Mouse (Mus musculus): Measurements from ENCODE around the gene Olfr1447. TPM values are rescaled to one million over a fixed set of nuclear protein-coding genes. Genes with fewer than 3 reads are reported as not detected.

Olfr1447 gene
- total RNA-seq (2014; fragmentation: Nextera tagmentation) (not detected in 2 replicates), total RNA-seq (2017) (not detected in 2 replicates)

- no peak for ATAC-seq (replicated peaks; ENCODE audit: low FRiP score, low TSS enrichment, poor library complexity, severe bottlenecking)
These were observed at the start of gene Olfr1447 for GRCm38 (mm10) chr19:12903643-12904042. Gene Olfr1447 (minus strand): TSS chr19:12903743.

DNA sequence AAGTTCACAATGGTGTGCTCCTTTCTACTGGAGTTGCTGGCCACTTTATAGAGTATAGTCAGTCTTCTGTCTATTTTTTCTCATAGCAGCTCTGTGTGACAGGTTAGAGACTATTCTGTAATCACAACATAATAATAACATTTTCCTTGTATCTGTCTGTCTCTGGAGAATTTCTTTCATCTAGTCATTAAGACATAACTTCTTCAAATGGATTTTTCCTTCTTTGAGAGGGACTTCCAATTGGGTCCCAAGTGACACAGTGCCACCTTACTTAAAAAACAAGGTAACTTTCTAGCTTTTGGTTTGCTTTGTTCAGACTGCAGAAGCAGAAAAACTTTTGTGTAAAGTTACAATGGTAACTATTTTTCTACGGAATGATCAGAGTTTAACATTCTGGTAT, 46.4 kb upstream of the Olfr1447 start, which contains the start of gene Olfr1450:
Olfr1450 (plus strand) TSS at position 301 of the 400 bp plus-strand sequence.
- no peak for ATAC-seq (replicated peaks; ENCODE audit: low FRiP score, low TSS enrichment, poor library complexity, severe bottlenecking)

- no peak for ATAC-seq (replicated peaks; ENCODE audit: low FRiP score, low TSS enrichment, poor library complexity, severe bottlenecking)
These were observed 27.0 kb upstream of the Olfr1447 start, which contains the start of gene Olfr1449 for GRCm38 (mm10) chr19:12930540-12930939. Gene Olfr1449 (plus strand): TSS chr19:12930840.

DNA sequence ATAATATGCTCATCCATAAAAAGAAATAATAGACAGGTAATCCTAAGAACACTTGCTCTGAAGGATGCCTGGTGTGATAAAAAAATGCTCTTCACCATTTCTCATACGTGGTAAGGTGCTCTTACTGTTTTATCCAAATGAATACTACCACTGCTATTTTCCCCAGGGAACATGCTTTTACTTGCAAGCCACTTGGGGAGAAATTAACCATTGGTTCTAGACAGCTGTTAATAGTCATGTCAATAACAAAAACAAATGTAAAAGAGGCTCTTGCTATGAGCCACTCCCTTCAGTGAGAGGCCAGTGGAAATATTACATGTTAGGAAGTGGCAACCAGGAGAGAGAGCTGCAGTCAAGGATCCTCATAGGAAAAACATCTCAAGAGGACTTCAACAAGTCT, 20.8 kb upstream of the Olfr1447 start, which contains the start of gene Olfr1448:
Olfr1448 (minus strand) TSS at position 101 of the 400 bp plus-strand sequence.
- no peak for ATAC-seq (replicated peaks; ENCODE audit: low FRiP score, low TSS enrichment, poor library complexity, severe bottlenecking)

- ATAC-seq (replicated peaks; ENCODE audit: low FRiP score, low TSS enrichment, poor library complexity, severe bottlenecking), result no peak
These were observed 10.1 kb downstream of the Olfr1447 start, which contains the start of gene Olfr1446 for GRCm38 (mm10) chr19:12893424-12893823. Gene Olfr1446 (minus strand): TSS chr19:12893524.

- no peak for ATAC-seq (replicated peaks; ENCODE audit: low FRiP score, low TSS enrichment, poor library complexity, severe bottlenecking)
These were observed 20.0 kb downstream of the Olfr1447 start, which contains the start of gene Olfr1445 for GRCm38 (mm10) chr19:12883555-12883954. Gene Olfr1445 (plus strand): TSS chr19:12883855.

GRCm38 (mm10) chr19:12856983-12857382, 46.6 kb downstream of the Olfr1447 start, which contains the start of gene Olfr1444:
Gene Olfr1444 (plus strand): TSS chr19:12857283.
- ATAC-seq (replicated peaks; ENCODE audit: low FRiP score, low TSS enrichment, poor library complexity, severe bottlenecking), result no peak

Other genes with a start within 250 kb of the Olfr1447 start
- not detected in 2 replicates for gene Olfr1442, start 233.3 kb downstream of the Olfr1447 start, total RNA-seq (2014; fragmentation: Nextera tagmentation)
- not detected in 2 replicates for gene Olfr1442, start 233.3 kb downstream of the Olfr1447 start, total RNA-seq (2017)
- not detected in 2 replicates for gene Olfr1443, start 225.6 kb downstream of the Olfr1447 start, total RNA-seq (2014; fragmentation: Nextera tagmentation)
- gene Olfr1443, start 225.6 kb downstream of the Olfr1447 start, total RNA-seq (2017), result not detected in 2 replicates
- gene Keg1, start 208.0 kb downstream of the Olfr1447 start, total RNA-seq (2014; fragmentation: Nextera tagmentation), result not detected in 2 replicates
- not detected in 2 replicates for gene Keg1, start 208.0 kb downstream of the Olfr1447 start, total RNA-seq (2017)
- gene Cntf, start 138.1 kb downstream of the Olfr1447 start, total RNA-seq (2014; fragmentation: Nextera tagmentation), result 7.3 and 13.5 TPM in 2 replicates
- 1.3 and 2.1 TPM in 2 replicates for gene Cntf, start 138.1 kb downstream of the Olfr1447 start, total RNA-seq (2017)
- gene Zfp91, start 107.6 kb downstream of the Olfr1447 start, total RNA-seq (2014; fragmentation: Nextera tagmentation), result 62.4 and 66.6 TPM in 2 replicates
- gene Zfp91, start 107.6 kb downstream of the Olfr1447 start, total RNA-seq (2017), result 105 and 123 TPM in 2 replicates
- gene Lpxn, start 107.5 kb downstream of the Olfr1447 start, total RNA-seq (2014; fragmentation: Nextera tagmentation), result 0.50 and 0.64 TPM in 2 replicates
- 0.80 and 3.6 TPM in 2 replicates for gene Lpxn, start 107.5 kb downstream of the Olfr1447 start, total RNA-seq (2017)
- gene Gm5244, start 57.1 kb downstream of the Olfr1447 start, total RNA-seq (2014; fragmentation: Nextera tagmentation), result not detected in 2 replicates
- gene Gm5244, start 57.1 kb downstream of the Olfr1447 start, total RNA-seq (2017), result not detected in 2 replicates
- gene Olfr1444, start 46.5 kb downstream of the Olfr1447 start, total RNA-seq (2014; fragmentation: Nextera tagmentation), result not detected in 2 replicates
- gene Olfr1444, start 46.5 kb downstream of the Olfr1447 start, total RNA-seq (2017), result not detected in 2 replicates
- gene Olfr1445, start 19.9 kb downstream of the Olfr1447 start, total RNA-seq (2014; fragmentation: Nextera tagmentation), result not detected in 2 replicates
- not detected in 2 replicates for gene Olfr1445, start 19.9 kb downstream of the Olfr1447 start, total RNA-seq (2017)
- gene Olfr1446, start 10.2 kb downstream of the Olfr1447 start, total RNA-seq (2014; fragmentation: Nextera tagmentation), result not detected in 2 replicates
- not detected in 2 replicates for gene Olfr1446, start 10.2 kb downstream of the Olfr1447 start, total RNA-seq (2017)
- gene Olfr1448, start 20.7 kb upstream of the Olfr1447 start, total RNA-seq (2014; fragmentation: Nextera tagmentation), result not detected in 2 replicates
- not detected in 2 replicates for gene Olfr1448, start 20.7 kb upstream of the Olfr1447 start, total RNA-seq (2017)
- gene Olfr1449, start 27.1 kb upstream of the Olfr1447 start, total RNA-seq (2014; fragmentation: Nextera tagmentation), result not detected in 2 replicates
- gene Olfr1449, start 27.1 kb upstream of the Olfr1447 start, total RNA-seq (2017), result not detected in 2 replicates
- gene Olfr1450, start 46.5 kb upstream of the Olfr1447 start, total RNA-seq (2014; fragmentation: Nextera tagmentation), result not detected in 2 replicates
- not detected in 2 replicates for gene Olfr1450, start 46.5 kb upstream of the Olfr1447 start, total RNA-seq (2017)
- not detected in 2 replicates for gene Olfr1451, start 91.3 kb upstream of the Olfr1447 start, total RNA-seq (2014; fragmentation: Nextera tagmentation)
- not detected in 2 replicates for gene Olfr1451, start 91.3 kb upstream of the Olfr1447 start, total RNA-seq (2017)
- gene Olfr1453, start 124.6 kb upstream of the Olfr1447 start, total RNA-seq (2014; fragmentation: Nextera tagmentation), result not detected in 2 replicates
- gene Olfr1453, start 124.6 kb upstream of the Olfr1447 start, total RNA-seq (2017), result not detected in 2 replicates
- gene Olfr1454, start 156.9 kb upstream of the Olfr1447 start, total RNA-seq (2014; fragmentation: Nextera tagmentation), result not detected in 2 replicates
- not detected in 2 replicates for gene Olfr1454, start 156.9 kb upstream of the Olfr1447 start, total RNA-seq (2017)
- gene Olfr1457, start 194.1 kb upstream of the Olfr1447 start, total RNA-seq (2014; fragmentation: Nextera tagmentation), result not detected in 2 replicates
- not detected in 2 replicates for gene Olfr1457, start 194.1 kb upstream of the Olfr1447 start, total RNA-seq (2017)
- gene Olfr1458, start 203.0 kb upstream of the Olfr1447 start, total RNA-seq (2014; fragmentation: Nextera tagmentation), result not detected in 2 replicates
- gene Olfr1458, start 203.0 kb upstream of the Olfr1447 start, total RNA-seq (2017), result not detected in 2 replicates
- not detected in 2 replicates for gene Olfr1459, start 245.8 kb upstream of the Olfr1447 start, total RNA-seq (2014; fragmentation: Nextera tagmentation)
- gene Olfr1459, start 245.8 kb upstream of the Olfr1447 start, total RNA-seq (2017), result not detected in 2 replicates

Measured in megakaryocyte-erythroid progenitor cell, adult 5-6 weeks (primary cell).